Mouse (Mus musculus) ES-E14 (cell line): ENCODE results near the gene Snx17.

Experiments used
- CHD2 ChIP-seq: IDR thresholded peaks from 2 replicates; pipeline ENCODE4 v1.6.1; 2014; ENCODE audit warnings: mild to moderate bottlenecking, low read depth, low read length, inconsistent platforms
- HCFC1 ChIP-seq: IDR thresholded peaks from 2 replicates; pipeline ENCODE4 v1.6.1; 2012; ENCODE audit warnings: low read length, inconsistent platforms, borderline replicate concordance; ENCODE audit not compliant: insufficient read depth
- MAFK ChIP-seq: IDR thresholded peaks from 2 replicates; pipeline ENCODE4 v1.6.1; 2014; ENCODE audit warnings: mild to moderate bottlenecking, low read depth, low read length, inconsistent platforms; ENCODE audit not compliant: insufficient read depth
- ZC3H11A ChIP-seq: IDR thresholded peaks from 2 replicates; pipeline ENCODE4 v1.6.1; 2012; ENCODE audit warnings: low read depth, mild to moderate bottlenecking, inconsistent platforms, low read length, borderline replicate concordance
- ZNF384 ChIP-seq: IDR thresholded peaks from 2 replicates; pipeline ENCODE4 v1.6.1; 2012; ENCODE audit warnings: low read depth, low read length, inconsistent platforms

DNA sequence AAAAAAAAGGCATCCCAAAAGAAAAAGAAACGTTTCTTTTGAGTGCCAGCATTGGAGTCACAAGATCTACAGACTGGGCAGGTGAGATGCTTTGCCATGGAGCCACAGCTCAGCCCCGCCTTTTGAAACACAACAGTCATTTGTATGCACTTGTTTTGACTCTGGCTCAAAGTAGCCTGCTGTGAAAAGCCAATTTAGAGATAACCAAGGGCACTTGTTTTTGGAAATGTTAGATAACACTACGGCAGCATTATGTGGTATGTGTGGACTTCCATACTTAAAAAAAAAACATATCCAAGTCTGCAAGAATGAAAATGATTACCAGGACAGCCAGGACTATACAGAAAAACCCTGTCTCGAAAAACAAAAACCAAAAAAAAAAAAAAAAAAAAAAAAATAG is 9.3 kb upstream of the Snx17 start:
- TF ChIP-seq CHD2 (no peak), MAFK (no peak), ZC3H11A (no peak), HCFC1 (no peak), ZNF384 (no peak)
